Mouse (Mus musculus) B cell, adult 67 days (primary cell): ENCODE results near the gene Pot1a. TPM values are rescaled to one million over a fixed set of nuclear protein-coding genes. Genes with fewer than 3 reads are reported as not detected.

Source experiments
- total RNA-seq, 2 experiments: library from RNA; stranded (reverse); gene quantifications; 4 replicates each; pipeline ENCODE4 v1.2.4; 2023

The Pot1a gene
- total RNA-seq = 10 to 100 TPM; 28.2 to 30.6 TPM

GRCm38 (mm10) chr6:25808806-25809495, at the start of gene Pot1a:
Pot1a (minus strand) TSS chr6:25809246.

Other genes starting within 250 kb of the Pot1a start
- not detected for gene Gpr37, start 118.5 kb downstream of the Pot1a start, total RNA-seq